Mouse (Mus musculus): ENCODE results near the gene Gpc6.
A peak's percentile ranks its signal among the peaks of the same experiment; 100 is the strongest.

The Gpc6 gene

GRCm38 (mm10) chr14:117498785-117499184 lies 573.7 kb downstream of the Gpc6 start:
- DNase-seq, result no peak

GRCm38 (mm10) chr14:117499354-117499753 lies 574.2 kb downstream of the Gpc6 start:
- no peak for DNase-seq

- DNase-seq, result no peak
Observed at GRCm38 (mm10) chr14:117514829-117515228, 589.7 kb downstream of the Gpc6 start.

- no peak for DNase-seq
Observed at GRCm38 (mm10) chr14:117519574-117519973, 594.5 kb downstream of the Gpc6 start.

GRCm38 (mm10) chr14:117520706-117521105 lies 595.6 kb downstream of the Gpc6 start:
- peak; percentile 39 for DNase-seq

- no peak for DNase-seq
Observed at GRCm38 (mm10) chr14:117525133-117525532, 600.0 kb downstream of the Gpc6 start.

GRCm38 (mm10) chr14:117527053-117527452 lies 601.9 kb downstream of the Gpc6 start:
- DNase-seq, result no peak

GRCm38 (mm10) chr14:117529439-117529838 lies 604.3 kb downstream of the Gpc6 start:
- DNase-seq, result no peak

GRCm38 (mm10) chr14:117552776-117553175 lies 627.7 kb downstream of the Gpc6 start:
- no peak for DNase-seq

GRCm38 (mm10) chr14:117556715-117557320 lies 631.7 kb downstream of the Gpc6 start:
- DNase-seq, result no peak

- no peak for DNase-seq
Observed at GRCm38 (mm10) chr14:117562146-117562545, 637.0 kb downstream of the Gpc6 start.

- no peak for DNase-seq
Observed at GRCm38 (mm10) chr14:117569278-117569677, 644.2 kb downstream of the Gpc6 start.

GRCm38 (mm10) chr14:117572213-117572612 lies 647.1 kb downstream of the Gpc6 start:
- DNase-seq, result no peak

- DNase-seq, result no peak
Observed at GRCm38 (mm10) chr14:117574216-117574615, 649.1 kb downstream of the Gpc6 start.

- no peak for DNase-seq
Observed at GRCm38 (mm10) chr14:117581740-117582139, 656.6 kb downstream of the Gpc6 start.

- no peak for DNase-seq
Observed at GRCm38 (mm10) chr14:117599758-117600157, 674.6 kb downstream of the Gpc6 start.

GRCm38 (mm10) chr14:117603837-117604236 lies 678.7 kb downstream of the Gpc6 start:
- no peak for DNase-seq

GRCm38 (mm10) chr14:117605750-117606149 lies 680.6 kb downstream of the Gpc6 start:
- no peak for DNase-seq

- no peak for DNase-seq
Observed at GRCm38 (mm10) chr14:117611113-117611512, 686.0 kb downstream of the Gpc6 start.

GRCm38 (mm10) chr14:117625100-117625710 lies 700.1 kb downstream of the Gpc6 start:
- DNase-seq, result no peak

GRCm38 (mm10) chr14:117634238-117634940 lies 709.3 kb downstream of the Gpc6 start:
- no peak for DNase-seq

- no peak for DNase-seq
Observed at GRCm38 (mm10) chr14:117641853-117642252, 716.7 kb downstream of the Gpc6 start.

- no peak for DNase-seq
Observed at GRCm38 (mm10) chr14:117643069-117643468, 718.0 kb downstream of the Gpc6 start.
